Mouse (Mus musculus): ENCODE data around the gene Sltm. TPM values are rescaled to one million over a fixed set of nuclear protein-coding genes. Genes with fewer than 3 reads are reported as not detected.

Sltm gene
- total and polyA plus RNA-seq, 3 experiments: 44.0 to 70.0 (median 62.3) TPM

GRCm38 (mm10) chr9:70503626-70504041 is 38.9 kb upstream of the Sltm start, which contains the start of gene Rnf111 (continued):
- no peak for TF ChIP-seq MEF2A (IDR thresholded peaks at IDR 0.05; ENCODE audit: extremely low read depth, insufficient replicate concordance, low read depth, low read length, poor library complexity, severe bottlenecking)

- Histone ChIP-seq H3K9ac (ENCODE audit: control insufficient read depth, low read depth, low read length, poor library complexity, severe bottlenecking) (no peak overlapping the region), H3K27ac (ENCODE audit: control insufficient read depth, low read depth, low read length) (no peak overlapping the region), H3K4me1 (ENCODE audit: control insufficient read depth in 1 of 2, insufficient read depth in 2 of 2, low read length in 2 of 2) (peaks cover 2 to 8% of the 10 kb centered on the region in 2 experiments; a peak in 3 of 4 replicates), H3K79me2 (ENCODE audit: control insufficient read depth, insufficient read depth, low read length, poor library complexity) (peaks cover 23% of the 10 kb centered on the region), H3K4me3 (ENCODE audit: control insufficient read depth in 1 of 2, insufficient read depth in 1 of 2, low read depth in 2 of 2, low read length in 2 of 2) (no peak overlapping the region), H3K9me3 (replicated peaks; ENCODE audit: insufficient read depth, low read length) (no peaks in the 10 kb centered on the region), H3K36me3 (ENCODE audit: control insufficient read depth in 1 of 2, insufficient read depth in 2 of 2, low read length in 2 of 2) (peaks cover 2 to 18% of the 10 kb centered on the region in 2 experiments; a peak in 3 of 4 replicates), H3K27me3 (ENCODE audit: control insufficient read depth in 1 of 2, insufficient read depth in 2 of 2, low read length in 2 of 2) (no peaks in the 10 kb centered on the region)
- DNase-seq (ENCODE audit: low read depth, low spot score): no peak
- no peak for TF ChIP-seq POLR2AphosphoS2 (IDR thresholded peaks at IDR 0.05; ENCODE audit: low read length)
- TF ChIP-seq GATA1 (IDR thresholded peaks at IDR 0.05; ENCODE audit: low read depth, low read length): no peak
- TF ChIP-seq MAFK (IDR thresholded peaks at IDR 0.05; ENCODE audit: borderline replicate concordance, low read depth, low read length): no peak
- no peak for TF ChIP-seq TBP (IDR thresholded peaks at IDR 0.05; ENCODE audit: low read depth, low read length)
- no peak for TF ChIP-seq NRF1 (IDR thresholded peaks at IDR 0.05; ENCODE audit: insufficient read depth, low read depth, low read length, poor library complexity, severe bottlenecking)
- TF ChIP-seq CTCF (IDR thresholded peaks at IDR 0.05 in 2 of 3, conservative IDR thresholded peaks at IDR 0.05 in 1 of 3; ENCODE audit: control insufficient read depth in 1 of 3, insufficient read depth in 1 of 3, low read depth in 2 of 3, low read length in 3 of 3, poor library complexity in 1 of 3, severe bottlenecking in 1 of 3): no peak
These were observed 36.4 kb upstream of the Sltm start for GRCm38 (mm10) chr9:70506186-70506585.

- H3K4me3 ChIP-seq (ENCODE audit: control insufficient read depth in 1 of 2, insufficient read depth in 1 of 2, low read depth in 2 of 2, low read length in 2 of 2): no peak overlapping the region
- TF ChIP-seq MAX (IDR thresholded peaks at IDR 0.05; ENCODE audit: low read length): no peak
- TF ChIP-seq RAD21 (IDR thresholded peaks at IDR 0.05; ENCODE audit: low read depth, low read length): no peak
- TF ChIP-seq ZKSCAN1 (IDR thresholded peaks at IDR 0.05; ENCODE audit: low read depth, low read length): no peak
- no peak for TF ChIP-seq RCOR1 (IDR thresholded peaks at IDR 0.05; ENCODE audit: low read depth, low read length)
- TF ChIP-seq TBP (IDR thresholded peaks at IDR 0.05; ENCODE audit: low read depth, low read length): no peak
- no peak for TF ChIP-seq SMC3 (IDR thresholded peaks at IDR 0.05; ENCODE audit: low read depth, low read length)
- no peak for TF ChIP-seq GABPA (IDR thresholded peaks at IDR 0.05; ENCODE audit: low read depth, low read length)
- TF ChIP-seq ELF1 (IDR thresholded peaks at IDR 0.05; ENCODE audit: low read depth, low read length): no peak
- no peak for TF ChIP-seq USF1 (IDR thresholded peaks at IDR 0.05; ENCODE audit: low read depth, low read length)
- no peak for TF ChIP-seq JUND (IDR thresholded peaks at IDR 0.05; ENCODE audit: low read depth, low read length)
- no peak for TF ChIP-seq POLR2AphosphoS2 (IDR thresholded peaks at IDR 0.05; ENCODE audit: low read length)
- TF ChIP-seq POLR2A (IDR thresholded peaks at IDR 0.05; ENCODE audit: control insufficient read depth in 1 of 2, insufficient read depth in 1 of 2, low read depth in 1 of 2, low read length in 2 of 2, poor library complexity in 1 of 2): no peak
- H3K9ac ChIP-seq (ENCODE audit: control insufficient read depth, low read depth, low read length, poor library complexity, severe bottlenecking): no peak overlapping the region
- H3K79me2 ChIP-seq (ENCODE audit: control insufficient read depth, insufficient read depth, low read length, poor library complexity): peaks cover 17% of the 10 kb centered on the region
- H3K27me3 ChIP-seq (ENCODE audit: control insufficient read depth in 1 of 2, insufficient read depth in 2 of 2, low read length in 2 of 2): no peaks in the 10 kb centered on the region
- H3K36me3 ChIP-seq (ENCODE audit: control insufficient read depth in 1 of 2, insufficient read depth in 2 of 2, low read length in 2 of 2): peaks cover 0 to 12% of the 10 kb centered on the region in 2 experiments; a peak in 3 of 4 replicates
- no peaks in the 10 kb centered on the region for H3K9me3 ChIP-seq (replicated peaks; ENCODE audit: insufficient read depth, low read length)
- no peak for DNase-seq (ENCODE audit: low read depth, low spot score)
- H3K4me1 ChIP-seq (ENCODE audit: control insufficient read depth in 1 of 2, insufficient read depth in 2 of 2, low read length in 2 of 2): peaks cover 0 to 8% of the 10 kb centered on the region in 2 experiments; a peak in 3 of 4 replicates
- H3K27ac ChIP-seq (ENCODE audit: control insufficient read depth, low read depth, low read length): no peak overlapping the region
These were observed 35.8 kb upstream of the Sltm start for GRCm38 (mm10) chr9:70506787-70507186.
